Mouse (Mus musculus): ENCODE measurements at regions not wholly inside any gene's neighbourhood (a gene's known extent, or its start where the extent isn't known, plus 50 kb on each side); places are given as distances from the start of the nearest gene placed in this dataset.

DNA sequence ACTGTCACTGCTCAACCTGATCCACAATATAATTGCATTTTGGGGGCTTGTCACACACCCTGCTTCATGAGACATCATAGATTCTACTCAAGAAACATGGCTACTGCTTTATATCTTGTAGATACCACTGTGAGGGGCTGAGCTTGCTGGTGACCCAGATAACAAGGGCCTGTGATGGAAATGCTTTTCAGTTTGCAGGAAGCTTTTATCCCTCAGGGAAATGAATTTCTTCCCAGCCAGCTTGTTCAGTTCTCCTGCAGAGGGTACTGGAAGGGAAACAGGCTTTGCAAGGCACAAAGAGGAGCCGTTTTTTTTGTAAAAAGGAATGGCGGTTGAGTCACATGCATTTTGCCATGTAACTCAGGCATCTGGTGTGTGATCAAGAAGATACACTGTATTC is 218.8 kb upstream of the Krr1 start:
- Histone ChIP-seq H3K36me3 (ENCODE audit: control insufficient read depth, insufficient read depth, low read length) (no peaks in the 10 kb centered on the region), H3K9ac (ENCODE audit: low read length) (no peak overlapping the region), H3K4me3 (ENCODE audit: low read depth, low read length) (no peak overlapping the region), H3K4me1 (ENCODE audit: control insufficient read depth, insufficient read depth, low read length) (no peaks in the 10 kb centered on the region), H3K4me2 (no peak overlapping the region), H3K27ac (ENCODE audit: low read depth, low read length) (no peak overlapping the region), H3K9me3 (ENCODE audit: control insufficient read depth, low read length) (no peaks in the 10 kb centered on the region), H3K27me3 (ENCODE audit: control insufficient read depth, insufficient read depth, low read length) (no peaks in the 10 kb centered on the region)
- WGBS, result 91% methylated on average over 2 of the region's 2 CpGs
- ATAC-seq (ENCODE audit: low FRiP score), result no peak
- peak; percentile 71 for DNase-seq (ENCODE audit: low spot score, missing footprints)

DNA sequence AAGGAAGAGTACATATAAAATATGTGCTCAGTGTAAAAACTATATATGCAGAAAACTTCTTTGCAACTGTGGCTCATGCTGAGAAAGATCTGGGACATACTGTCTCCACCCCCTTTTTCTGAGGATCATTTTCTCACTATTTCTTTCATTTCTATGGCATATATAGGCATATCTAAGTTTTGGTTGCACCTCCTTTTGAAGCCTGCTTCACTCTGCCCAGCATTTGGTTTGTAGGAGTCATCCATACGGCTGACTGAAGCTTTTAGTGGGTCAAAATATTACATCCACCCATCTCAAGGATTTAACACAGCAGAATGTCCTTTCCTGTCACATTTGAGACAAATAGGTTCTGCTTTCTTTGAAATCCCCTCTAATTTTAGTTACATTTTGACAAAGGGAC is 216.5 kb upstream of the Krr1 start:
- Histone ChIP-seq H3K27me3 (ENCODE audit: control insufficient read depth, insufficient read depth, low read length) (no peaks in the 10 kb centered on the region), H3K4me3 (ENCODE audit: low read depth, low read length) (no peak overlapping the region), H3K4me2 (no peak overlapping the region), H3K27ac (ENCODE audit: low read depth, low read length) (no peak overlapping the region), H3K9ac (ENCODE audit: low read length) (no peak overlapping the region), H3K4me1 (ENCODE audit: control insufficient read depth, insufficient read depth, low read length) (no peaks in the 10 kb centered on the region), H3K9me3 (ENCODE audit: control insufficient read depth, low read length) (no peaks in the 10 kb centered on the region), H3K36me3 (ENCODE audit: control insufficient read depth, insufficient read depth, low read length) (no peaks in the 10 kb centered on the region)
- no peak for ATAC-seq (ENCODE audit: low FRiP score)
- peak; percentile 56 for DNase-seq (ENCODE audit: low spot score, missing footprints)
- 94% methylated on average over 1 of the region's 1 CpGs for WGBS

DNA sequence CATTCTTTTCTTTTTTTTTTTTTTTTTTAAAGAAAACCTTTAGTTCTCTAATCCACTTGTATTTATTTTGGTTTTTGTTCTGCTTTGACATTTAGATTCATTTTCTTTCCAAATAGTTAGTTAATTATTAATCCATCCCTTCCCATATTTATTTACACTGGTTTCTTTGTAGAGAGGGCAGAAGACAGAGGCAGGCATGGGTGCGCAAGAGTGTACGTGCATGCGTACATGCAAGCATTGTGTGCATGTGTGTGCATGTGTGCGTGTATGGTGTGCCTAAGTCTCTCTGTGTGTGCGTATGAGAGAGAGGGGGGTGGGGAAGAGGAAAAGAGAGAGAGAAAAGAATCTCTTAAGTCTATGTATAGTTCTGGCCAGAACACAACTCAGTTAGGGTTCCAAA is 215.9 kb upstream of the Krr1 start:
- Histone ChIP-seq H3K9me3 (ENCODE audit: control insufficient read depth, low read length) (no peaks in the 10 kb centered on the region), H3K27ac (ENCODE audit: low read depth, low read length) (no peak overlapping the region), H3K4me3 (ENCODE audit: low read depth, low read length) (no peak overlapping the region), H3K27me3 (ENCODE audit: control insufficient read depth, insufficient read depth, low read length) (no peaks in the 10 kb centered on the region), H3K36me3 (ENCODE audit: control insufficient read depth, insufficient read depth, low read length) (no peaks in the 10 kb centered on the region), H3K4me1 (ENCODE audit: control insufficient read depth, insufficient read depth, low read length) (no peaks in the 10 kb centered on the region), H3K4me2 (no peak overlapping the region), H3K9ac (ENCODE audit: low read length) (no peak overlapping the region)
- ATAC-seq (ENCODE audit: low FRiP score) (no peak), DNase-seq (ENCODE audit: low spot score, missing footprints) (no peak)
- 95% methylated on average over 5 of the region's 5 CpGs for WGBS

DNA sequence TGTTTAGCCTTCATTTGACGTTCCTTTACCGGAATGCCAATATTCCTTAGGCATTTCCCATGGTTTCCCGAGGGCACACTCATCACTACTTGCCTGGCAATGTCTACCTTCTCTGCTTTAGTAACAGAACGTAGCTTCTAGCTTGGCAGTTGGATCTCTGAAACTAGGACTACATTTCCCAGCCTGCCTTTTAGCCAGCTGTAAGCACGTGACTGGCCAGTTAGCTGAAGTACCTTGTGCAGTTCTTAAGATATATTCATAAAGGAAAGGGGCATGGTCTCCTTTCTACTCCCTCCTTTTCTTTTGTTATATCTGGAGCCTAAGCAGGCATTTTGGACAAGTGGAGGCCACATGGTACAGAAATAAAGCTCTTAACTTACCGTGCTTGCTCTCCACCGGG is 214.8 kb upstream of the Krr1 start:
- WGBS, result 89% methylated on average over 7 of the region's 7 CpGs
- H3K27me3 ChIP-seq (ENCODE audit: control insufficient read depth, insufficient read depth, low read length), result no peaks in the 10 kb centered on the region
- no peaks in the 10 kb centered on the region for H3K4me1 ChIP-seq (ENCODE audit: control insufficient read depth, insufficient read depth, low read length)
- no peak overlapping the region for H3K4me3 ChIP-seq (ENCODE audit: low read depth, low read length)
- H3K9ac ChIP-seq (ENCODE audit: low read length), result no peak overlapping the region
- DNase-seq (ENCODE audit: low spot score, missing footprints) (no peak), ATAC-seq (ENCODE audit: low FRiP score) (no peak)
- H3K9me3 ChIP-seq (ENCODE audit: control insufficient read depth, low read length), result no peaks in the 10 kb centered on the region
- no peaks in the 10 kb centered on the region for H3K36me3 ChIP-seq (ENCODE audit: control insufficient read depth, insufficient read depth, low read length)
- H3K27ac ChIP-seq (ENCODE audit: low read depth, low read length), result no peak overlapping the region
- no peak overlapping the region for H3K4me2 ChIP-seq

DNA sequence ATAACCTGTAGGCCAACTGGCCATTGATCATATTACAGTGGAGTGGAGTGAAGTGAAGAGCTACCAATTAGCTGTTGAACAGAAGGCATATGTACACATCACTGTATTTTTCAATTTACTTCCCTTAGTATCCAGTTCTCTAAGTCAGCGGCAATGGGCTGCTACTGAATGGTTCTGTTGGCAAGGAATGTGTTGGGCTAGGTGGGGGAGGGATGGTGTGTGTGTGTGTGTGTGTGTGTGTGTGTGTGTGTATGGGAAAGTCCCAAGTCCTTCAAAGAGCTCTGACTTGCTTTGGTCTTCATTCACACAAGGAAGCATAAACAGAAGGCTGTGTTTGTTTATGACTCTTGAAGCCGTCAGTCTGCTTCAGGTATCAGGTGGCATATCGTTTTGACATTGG is 213.0 kb upstream of the Krr1 start:
- no peaks in the 10 kb centered on the region for H3K9me3 ChIP-seq (ENCODE audit: control insufficient read depth, low read length)
- ATAC-seq (ENCODE audit: low FRiP score), result no peak
- no peaks in the 10 kb centered on the region for H3K27me3 ChIP-seq (ENCODE audit: control insufficient read depth, insufficient read depth, low read length)
- no peak overlapping the region for H3K9ac ChIP-seq (ENCODE audit: low read length)
- no peak overlapping the region for H3K4me2 ChIP-seq
- no peak overlapping the region for H3K4me3 ChIP-seq (ENCODE audit: low read depth, low read length)
- 83% methylated on average over 3 of the region's 3 CpGs for WGBS
- no peak overlapping the region for H3K27ac ChIP-seq (ENCODE audit: low read depth, low read length)
- H3K36me3 ChIP-seq (ENCODE audit: control insufficient read depth, insufficient read depth, low read length), result no peaks in the 10 kb centered on the region
- H3K4me1 ChIP-seq (ENCODE audit: control insufficient read depth, insufficient read depth, low read length), result no peaks in the 10 kb centered on the region
- no peak for DNase-seq (ENCODE audit: low spot score, missing footprints)

- no peak for DNase-seq (ENCODE audit: low spot score, missing footprints)
- no peaks in the 10 kb centered on the region for H3K4me1 ChIP-seq (ENCODE audit: control insufficient read depth, insufficient read depth, low read length)
- no peak overlapping the region for H3K9ac ChIP-seq (ENCODE audit: low read length)
- no peaks in the 10 kb centered on the region for H3K36me3 ChIP-seq (ENCODE audit: control insufficient read depth, insufficient read depth, low read length)
- no peak for ATAC-seq (ENCODE audit: low FRiP score)
- H3K27ac ChIP-seq (ENCODE audit: low read depth, low read length), result no peak overlapping the region
- H3K27me3 ChIP-seq (ENCODE audit: control insufficient read depth, insufficient read depth, low read length), result no peaks in the 10 kb centered on the region
- H3K9me3 ChIP-seq (ENCODE audit: control insufficient read depth, low read length), result no peaks in the 10 kb centered on the region
- H3K4me2 ChIP-seq, result no peak overlapping the region
- WGBS, result 92% methylated on average over 8 of the region's 8 CpGs
- H3K4me3 ChIP-seq (ENCODE audit: low read depth, low read length), result no peak overlapping the region
Observed at GRCm38 (mm10) chr10:111762751-111763528, 209.5 kb upstream of the Krr1 start.

DNA sequence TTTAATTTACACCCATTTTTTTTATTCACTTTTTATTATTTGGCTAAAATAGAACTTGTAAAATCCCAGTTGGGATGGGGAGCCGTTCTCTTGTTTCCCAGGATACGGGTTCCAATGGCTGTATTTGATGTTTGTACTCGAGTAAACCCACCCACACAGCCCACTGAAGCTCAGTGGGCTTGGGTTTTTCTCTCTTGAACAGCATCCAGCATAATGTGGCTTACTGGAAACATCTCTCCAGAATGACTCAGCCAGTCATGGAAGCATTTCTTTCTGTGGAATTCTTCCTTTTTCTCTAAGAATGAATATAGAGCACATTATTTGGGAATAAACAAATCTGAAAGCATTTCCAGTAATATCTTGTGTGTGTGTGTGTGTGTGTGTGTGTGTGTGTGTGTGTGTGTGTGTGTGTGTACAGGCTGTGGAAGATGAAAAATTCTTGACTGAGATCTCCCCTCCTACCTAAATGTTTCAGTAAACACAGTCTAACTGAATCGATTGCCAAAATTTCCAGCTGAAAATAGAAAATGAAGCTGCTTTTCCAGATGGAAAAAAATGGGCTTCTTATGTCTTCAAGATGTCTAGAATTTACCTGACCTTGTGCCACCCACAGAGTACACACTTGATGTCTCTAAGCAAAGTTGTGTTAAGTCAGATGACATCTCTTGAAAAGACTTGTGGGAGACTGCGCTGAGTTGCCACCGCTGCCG is 205.3 kb upstream of the Krr1 start:
- ATAC-seq (ENCODE audit: low FRiP score) (no peak), DNase-seq (ENCODE audit: low spot score, missing footprints) (no peak)
- Histone ChIP-seq H3K4me2 (no peak overlapping the region), H3K4me1 (ENCODE audit: control insufficient read depth, insufficient read depth, low read length) (no peaks in the 10 kb centered on the region), H3K4me3 (ENCODE audit: low read depth, low read length) (no peak overlapping the region), H3K9me3 (ENCODE audit: control insufficient read depth, low read length) (no peaks in the 10 kb centered on the region), H3K36me3 (ENCODE audit: control insufficient read depth, insufficient read depth, low read length) (no peaks in the 10 kb centered on the region), H3K27ac (ENCODE audit: low read depth, low read length) (no peak overlapping the region), H3K9ac (ENCODE audit: low read length) (no peak overlapping the region), H3K27me3 (ENCODE audit: control insufficient read depth, insufficient read depth, low read length) (no peaks in the 10 kb centered on the region)
- 91% methylated on average over 7 of the region's 7 CpGs for WGBS

- Histone ChIP-seq H3K27me3 (ENCODE audit: control insufficient read depth, insufficient read depth, low read length) (no peaks in the 10 kb centered on the region), H3K9me3 (ENCODE audit: control insufficient read depth, low read length) (no peaks in the 10 kb centered on the region), H3K4me3 (ENCODE audit: low read depth, low read length) (no peak overlapping the region), H3K9ac (ENCODE audit: low read length) (no peak overlapping the region), H3K4me1 (ENCODE audit: control insufficient read depth, insufficient read depth, low read length) (no peaks in the 10 kb centered on the region), H3K36me3 (ENCODE audit: control insufficient read depth, insufficient read depth, low read length) (no peaks in the 10 kb centered on the region), H3K4me2 (no peak overlapping the region), H3K27ac (ENCODE audit: low read depth, low read length) (no peak overlapping the region)
- DNase-seq (ENCODE audit: low spot score, missing footprints), result no peak
- no peak for ATAC-seq (ENCODE audit: low FRiP score)
- 89% methylated on average over 14 of the region's 14 CpGs for WGBS
Observed at GRCm38 (mm10) chr10:111767813-111768455, 204.5 kb upstream of the Krr1 start.

- ATAC-seq (ENCODE audit: low FRiP score) (no peak), DNase-seq (ENCODE audit: low spot score, missing footprints) (no peak)
- Histone ChIP-seq H3K27me3 (ENCODE audit: control insufficient read depth, insufficient read depth, low read length) (no peaks in the 10 kb centered on the region), H3K9me3 (ENCODE audit: control insufficient read depth, low read length) (no peaks in the 10 kb centered on the region), H3K4me3 (ENCODE audit: low read depth, low read length) (no peak overlapping the region), H3K9ac (ENCODE audit: low read length) (no peak overlapping the region), H3K36me3 (ENCODE audit: control insufficient read depth, insufficient read depth, low read length) (no peaks in the 10 kb centered on the region), H3K27ac (ENCODE audit: low read depth, low read length) (no peak overlapping the region), H3K4me1 (ENCODE audit: control insufficient read depth, insufficient read depth, low read length) (no peaks in the 10 kb centered on the region), H3K4me2 (no peak overlapping the region)
- WGBS, result 86% methylated on average over 9 of the region's 9 CpGs
Observed at GRCm38 (mm10) chr10:111769486-111770002, 202.9 kb upstream of the Krr1 start.

Data from midbrain, embryonic 11.5 days (tissue).